Mouse (Mus musculus) liver, embryonic 16.5 days (tissue): ENCODE measurements around the gene Gm9817. TPM values are rescaled to one million over a fixed set of nuclear protein-coding genes. Genes with fewer than 3 reads are reported as not detected.

Experiments used
- ATAC-seq: fragments of 200-750 bp; cut with Nextera tagmentation; 2 replicates; pipeline ENCODE4 v1.8.0; 2017; ENCODE audit warnings: low read depth, mild to moderate bottlenecking, moderate number of reproducible peaks, moderate library complexity
- H3K27ac ChIP-seq: fragments of 300-500 bp; sonication (generic); 2 replicates; pipeline ENCODE4 v1.5.1; 2014; ENCODE audit warnings: mild to moderate bottlenecking, low read length
- H3K27me3 ChIP-seq: fragments of 300-500 bp; sonication (generic); 2 replicates; pipeline ENCODE4 v1.6.1; 2014; ENCODE audit warnings: low read depth, low read length, mixed read lengths; ENCODE audit not compliant: control insufficient read depth, insufficient read depth
- H3K36me3 ChIP-seq: fragments of 300-500 bp; sonication (generic); 2 replicates; pipeline ENCODE4 v1.6.1; 2014; ENCODE audit warnings: mild to moderate bottlenecking; ENCODE audit not compliant: control insufficient read depth, insufficient read depth
- H3K4me1 ChIP-seq: fragments of 300-500 bp; sonication (generic); 2 replicates; pipeline ENCODE4 v1.6.1; 2014; ENCODE audit warnings: low read depth, low read length, mixed read lengths; ENCODE audit not compliant: control insufficient read depth
- H3K4me2 ChIP-seq: fragments of 300-500 bp; sonication (generic); 2 replicates; pipeline ENCODE4 v1.6.1; 2014; ENCODE audit warnings: low read depth, low read length, mixed read lengths
- H3K4me3 ChIP-seq: fragments of 300-500 bp; sonication (generic); 2 replicates; pipeline ENCODE4 v1.5.1; 2014; ENCODE audit warnings: low read depth, mild to moderate bottlenecking, low read length
- H3K9ac ChIP-seq: fragments of 300-500 bp; sonication (generic); 2 replicates; pipeline ENCODE4 v1.6.1; 2014; ENCODE audit warnings: low read depth, low read length
- H3K9me3 ChIP-seq: fragments of 300-500 bp; sonication (generic); replicated peaks from 2 replicates; pipeline ENCODE4 v1.6.1; 2016; ENCODE audit warnings: low read length; ENCODE audit not compliant: control insufficient read depth
- WGBS: fragments of 180-500 bp; shearing (Covaris S2); extraction: QIAGEN DNeasy Blood & Tissue Kit; methylation state at CpG from one replicate; pipeline ENCODE4 v1.1.7; 2014; ENCODE audit not compliant: insufficient replicate concordance; 5-methylcytosine and 5-hydroxymethylcytosine counted together
- polyA plus RNA-seq: library from polyadenylated mRNA; unstranded; fragments of >200 nt; fragmentation: Nextera tagmentation; extraction: Ambion mirVana; gene quantifications from 2 replicates; pipeline ENCODE4 v1.2.1, GENCODE M21; 2015

Gene Gm9817
- polyA plus RNA-seq, 1 experiment from 2014 or later, result not detected

- no peaks in the 10 kb centered on the region for H3K9me3 ChIP-seq
- ATAC-seq, result no peak
- no peaks in the 10 kb centered on the region; the same call in 1 of the 2 replicates for H3K27me3 ChIP-seq
- no peak overlapping the region for H3K4me3 ChIP-seq
- H3K9ac ChIP-seq, result no peak overlapping the region
- no peak overlapping the region for H3K4me2 ChIP-seq
- H3K27ac ChIP-seq, result no peak overlapping the region
- WGBS, result 45% methylated on average over 4 of the region's 4 CpGs
- no peaks in the 10 kb centered on the region for H3K4me1 ChIP-seq
- no peaks in the 10 kb centered on the region for H3K36me3 ChIP-seq
Measured at GRCm38 (mm10) chr13:45040195-45040594, 38.3 kb upstream of the Gm9817 start.

GRCm38 (mm10) chr13:45040741-45041140, 37.8 kb upstream of the Gm9817 start:
- Histone ChIP-seq H3K27ac (no peak overlapping the region), H3K36me3 (no peaks in the 10 kb centered on the region), H3K9ac (no peak overlapping the region), H3K4me2 (no peak overlapping the region), H3K4me3 (no peak overlapping the region), H3K9me3 (no peaks in the 10 kb centered on the region), H3K4me1 (no peaks in the 10 kb centered on the region), H3K27me3 (no peaks in the 10 kb centered on the region; the same call in 1 of the 2 replicates)
- no peak for ATAC-seq
- WGBS, result 66% methylated on average over 7 of the region's 7 CpGs

- 61% methylated on average over 3 of the region's 3 CpGs for WGBS
Measured at GRCm38 (mm10) chr13:45043466-45043865, 35.0 kb upstream of the Gm9817 start.

GRCm38 (mm10) chr13:45049261-45050020, 29.1 kb upstream of the Gm9817 start:
- Histone ChIP-seq H3K4me1 (no peaks in the 10 kb centered on the region), H3K36me3 (no peaks in the 10 kb centered on the region), H3K27me3 (no peaks in the 10 kb centered on the region; the same call in none of the 2 replicates), H3K27ac (no peak overlapping the region), H3K9ac (no peak overlapping the region), H3K9me3 (no peaks in the 10 kb centered on the region), H3K4me3 (no peak overlapping the region), H3K4me2 (no peak overlapping the region)
- ATAC-seq, result no peak
- WGBS, result 60% methylated on average over 7 of the region's 7 CpGs

More at GRCm38 (mm10) chr13:45043466-45043865, 35.0 kb upstream of the Gm9817 start:
- Histone ChIP-seq H3K9ac (no peak overlapping the region), H3K4me3 (no peak overlapping the region), H3K4me1 (no peaks in the 10 kb centered on the region), H3K27me3 (no peaks in the 10 kb centered on the region; the same call in 1 of the 2 replicates), H3K4me2 (no peak overlapping the region), H3K9me3 (no peaks in the 10 kb centered on the region), H3K27ac (no peak overlapping the region), H3K36me3 (no peaks in the 10 kb centered on the region)
- ATAC-seq, result no peak

GRCm38 (mm10) chr13:45052805-45053204, 25.7 kb upstream of the Gm9817 start:
- no peak for ATAC-seq
- Histone ChIP-seq H3K27me3 (peaks cover 6% of the 10 kb centered on the region), H3K4me2 (no peak overlapping the region), H3K4me1 (no peaks in the 10 kb centered on the region), H3K9me3 (no peaks in the 10 kb centered on the region), H3K9ac (no peak overlapping the region), H3K4me3 (no peak overlapping the region), H3K27ac (no peak overlapping the region), H3K36me3 (no peaks in the 10 kb centered on the region)
- WGBS, result 52% methylated on average over 7 of the region's 7 CpGs

GRCm38 (mm10) chr13:45053843-45054242, 24.6 kb upstream of the Gm9817 start:
- Histone ChIP-seq H3K4me3 (no peak overlapping the region), H3K27me3 (peaks cover 6% of the 10 kb centered on the region), H3K4me1 (no peaks in the 10 kb centered on the region), H3K9me3 (no peaks in the 10 kb centered on the region), H3K27ac (no peak overlapping the region), H3K4me2 (no peak overlapping the region), H3K36me3 (no peaks in the 10 kb centered on the region), H3K9ac (no peak overlapping the region)
- 77% methylated on average over 3 of the region's 3 CpGs for WGBS
- ATAC-seq, result no peak

GRCm38 (mm10) chr13:45059206-45059605, 19.3 kb upstream of the Gm9817 start:
- Histone ChIP-seq H3K4me2 (no peak overlapping the region), H3K27me3 (peaks cover 22% of the 10 kb centered on the region), H3K36me3 (no peaks in the 10 kb centered on the region), H3K27ac (no peak overlapping the region), H3K9ac (no peak overlapping the region), H3K4me3 (no peak overlapping the region), H3K4me1 (no peaks in the 10 kb centered on the region), H3K9me3 (no peaks in the 10 kb centered on the region)
- no peak for ATAC-seq
- WGBS, result 77% methylated on average over 17 of the region's 17 CpGs

- Histone ChIP-seq H3K27me3 (peaks cover 19% of the 10 kb centered on the region), H3K4me1 (no peaks in the 10 kb centered on the region), H3K4me3 (no peak overlapping the region)
Measured at GRCm38 (mm10) chr13:45063146-45063545, 15.3 kb upstream of the Gm9817 start.

GRCm38 (mm10) chr13:45064951-45065350, 13.5 kb upstream of the Gm9817 start:
- Histone ChIP-seq H3K9ac (no peak overlapping the region), H3K27ac (no peak overlapping the region), H3K4me3 (no peak overlapping the region), H3K27me3 (peaks cover 15% of the 10 kb centered on the region), H3K4me2 (no peak overlapping the region), H3K36me3 (no peaks in the 10 kb centered on the region), H3K4me1 (no peaks in the 10 kb centered on the region), H3K9me3 (no peaks in the 10 kb centered on the region)
- 62% methylated on average over 4 of the region's 4 CpGs for WGBS
- no peak; the same call in 1 of the 2 replicates for ATAC-seq

More at GRCm38 (mm10) chr13:45063146-45063545, 15.3 kb upstream of the Gm9817 start:
- no peak overlapping the region for H3K9ac ChIP-seq
- no peak for ATAC-seq
- H3K9me3 ChIP-seq, result no peaks in the 10 kb centered on the region
- H3K27ac ChIP-seq, result no peak overlapping the region
- no peak overlapping the region for H3K4me2 ChIP-seq
- no peaks in the 10 kb centered on the region for H3K36me3 ChIP-seq
- 56% methylated on average over 5 of the region's 5 CpGs for WGBS
